Mouse (Mus musculus) myocyte (in vitro differentiated cells): ENCODE measurements around the gene Gmnn.

ENCODE experiments used
- CEBPB ChIP-seq: IDR thresholded peaks from 2 replicates; pipeline ENCODE4 v1.6.1; 2011; ENCODE audit warnings: mild to moderate bottlenecking, moderate library complexity; ENCODE audit not compliant: poor library complexity, insufficient read depth, severe bottlenecking
- E2F4 ChIP-seq: IDR thresholded peaks from one replicate; pipeline ENCODE4 v1.6.1; 2011; ENCODE audit warnings: mild to moderate bottlenecking, control low read depth, moderate library complexity; ENCODE audit not compliant: insufficient read depth
- MYOD1 ChIP-seq, 3 experiments: IDR thresholded peaks; one replicate each; pipeline ENCODE4 v1.6.1; 2011; ENCODE audit warnings: control low read depth in 2 of 3, low read depth in 2 of 3, mild to moderate bottlenecking in 2 of 3, moderate library complexity in 1 of 3; ENCODE audit not compliant: insufficient read length in 2 of 3, control insufficient read depth in 1 of 3
- POLR2A ChIP-seq: IDR thresholded peaks from one replicate; pipeline ENCODE4 v1.6.1; 2011; ENCODE audit warnings: low read depth, mild to moderate bottlenecking, control low read depth, moderate library complexity; ENCODE audit not compliant: insufficient read length
- POLR2AphosphoS2 ChIP-seq: IDR thresholded peaks from one replicate; pipeline ENCODE4 v1.6.1; 2011; ENCODE audit warnings: low read depth, control low read depth; ENCODE audit not compliant: insufficient read length
- SRF ChIP-seq: IDR thresholded peaks from one replicate; pipeline ENCODE4 v1.6.1; 2011; ENCODE audit warnings: low read depth; ENCODE audit not compliant: control insufficient read depth, insufficient read length
- TCF12 ChIP-seq: IDR thresholded peaks from one replicate; pipeline ENCODE4 v1.6.1; 2011; ENCODE audit warnings: mild to moderate bottlenecking, control low read depth; ENCODE audit not compliant: poor library complexity, insufficient read depth, severe bottlenecking
- TCF3 ChIP-seq: IDR thresholded peaks from one replicate; pipeline ENCODE4 v1.6.1; 2011; ENCODE audit warnings: low read depth, control low read depth; ENCODE audit not compliant: insufficient read length
- USF1 ChIP-seq: IDR thresholded peaks from one replicate; pipeline ENCODE4 v1.6.1; 2011; ENCODE audit warnings: low read depth, mild to moderate bottlenecking, control low read depth, moderate library complexity

DNA sequence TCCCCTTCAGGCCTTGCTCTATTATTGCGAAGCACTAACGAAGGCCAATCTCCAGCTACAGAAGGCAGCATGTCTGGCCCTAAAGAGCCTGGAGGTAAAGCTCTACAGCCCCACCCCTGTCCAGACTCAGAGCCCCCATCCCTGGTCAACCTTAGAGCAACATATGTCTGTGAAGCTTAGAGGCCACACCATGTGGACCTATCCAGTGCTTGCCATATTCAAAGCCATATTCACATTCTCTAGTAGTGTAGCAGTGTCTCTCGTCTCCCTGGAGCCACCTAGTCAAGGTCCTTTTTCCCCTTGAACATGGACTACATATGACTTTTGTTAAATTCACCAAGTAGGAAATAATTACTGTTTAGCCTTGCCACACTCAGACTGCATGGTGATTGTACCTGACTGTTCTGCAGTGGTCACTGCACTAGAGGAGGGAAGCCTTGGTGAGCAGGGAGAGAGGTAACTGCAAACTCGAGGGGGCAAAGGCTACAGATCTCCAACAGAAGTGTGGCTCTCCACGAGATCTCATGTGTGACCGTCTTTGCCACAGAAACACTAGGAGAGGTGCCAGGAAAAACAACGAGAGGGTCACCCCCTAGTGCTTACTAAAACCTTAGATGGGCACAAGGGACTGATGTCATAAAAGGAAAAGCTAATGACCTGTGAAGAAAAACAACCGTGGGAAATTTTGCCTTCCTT, 37.9 kb downstream of the Gmnn start:
- TF ChIP-seq POLR2A, result no peak
- no peak for TF ChIP-seq E2F4
- no peak for TF ChIP-seq TCF12
- no peak for TF ChIP-seq MYOD1 (IDR thresholded peaks at IDR 0.05; ENCODE audit: control insufficient read depth in 1 of 3, insufficient read length in 2 of 3, low read depth in 2 of 3)
- TF ChIP-seq USF1, result no peak
- no peak for TF ChIP-seq SRF
- no peak for TF ChIP-seq POLR2AphosphoS2
- TF ChIP-seq TCF3, result no peak
- no peak for TF ChIP-seq CEBPB
